Mouse (Mus musculus): ENCODE results near the gene Gm20696. TPM values are rescaled to one million over a fixed set of nuclear protein-coding genes. Genes with fewer than 3 reads are reported as not detected.

Gm20696 gene
- polyA plus RNA-seq, 1 experiment: not detected

GRCm38 (mm10) chr6:99302662-99303435 is 363.7 kb downstream of the Gm20696 start:
- Histone ChIP-seq H3K27ac (replicated peaks; ENCODE audit: low read depth, low read length) (no peak overlapping the region), H3K4me3 (ENCODE audit: insufficient read depth, low read depth, low read length) (no peak overlapping the region), H3K4me1 (ENCODE audit: control insufficient read depth, insufficient read depth, insufficient read length, low read length) (peaks cover 8% of the 10 kb centered on the region; the same call in 1 of the 2 replicates)

- H3K27ac ChIP-seq (replicated peaks; ENCODE audit: low read depth, low read length): no peak overlapping the region
- no peak overlapping the region for H3K4me3 ChIP-seq (ENCODE audit: insufficient read depth, low read depth, low read length)
- peaks cover 8% of the 10 kb centered on the region; the same call in 1 of the 2 replicates for H3K4me1 ChIP-seq (ENCODE audit: control insufficient read depth, insufficient read depth, insufficient read length, low read length)
These were observed 364.7 kb downstream of the Gm20696 start for GRCm38 (mm10) chr6:99301923-99302322.

GRCm38 (mm10) chr6:99300235-99300634 is 366.4 kb downstream of the Gm20696 start:
- Histone ChIP-seq H3K27ac (replicated peaks; ENCODE audit: low read depth, low read length) (no peak overlapping the region), H3K4me3 (ENCODE audit: insufficient read depth, low read depth, low read length) (no peak overlapping the region), H3K4me1 (ENCODE audit: control insufficient read depth, insufficient read depth, insufficient read length, low read length) (peaks cover 8% of the 10 kb centered on the region)

- Histone ChIP-seq H3K4me3 (ENCODE audit: insufficient read depth, low read depth, low read length) (no peak overlapping the region), H3K4me1 (ENCODE audit: control insufficient read depth, insufficient read depth, insufficient read length, low read length) (peaks cover 8% of the 10 kb centered on the region), H3K27ac (replicated peaks; ENCODE audit: low read depth, low read length) (no peak overlapping the region)
These were observed 367.4 kb downstream of the Gm20696 start for GRCm38 (mm10) chr6:99299196-99299595.

- Histone ChIP-seq H3K4me1 (ENCODE audit: control insufficient read depth, insufficient read depth, insufficient read length, low read length) (peaks cover 4% of the 10 kb centered on the region), H3K27ac (replicated peaks; ENCODE audit: low read depth, low read length) (no peak overlapping the region), H3K4me3 (ENCODE audit: insufficient read depth, low read depth, low read length) (no peak overlapping the region)
These were observed 369.1 kb downstream of the Gm20696 start for GRCm38 (mm10) chr6:99297535-99297934.

- H3K27ac ChIP-seq (replicated peaks; ENCODE audit: low read depth, low read length): no peak overlapping the region
- no peak overlapping the region for H3K4me3 ChIP-seq (ENCODE audit: insufficient read depth, low read depth, low read length)
- H3K4me1 ChIP-seq (ENCODE audit: control insufficient read depth, insufficient read depth, insufficient read length, low read length): no peaks in the 10 kb centered on the region; the same call in none of the 2 replicates
These were observed 371.1 kb downstream of the Gm20696 start for GRCm38 (mm10) chr6:99295495-99295894.

- Histone ChIP-seq H3K4me1 (ENCODE audit: control insufficient read depth, insufficient read depth, insufficient read length, low read length) (no peaks in the 10 kb centered on the region), H3K27ac (replicated peaks; ENCODE audit: low read depth, low read length) (no peak overlapping the region), H3K4me3 (ENCODE audit: insufficient read depth, low read depth, low read length) (no peak overlapping the region)
These were observed 377.4 kb downstream of the Gm20696 start for GRCm38 (mm10) chr6:99289220-99289619.

- Histone ChIP-seq H3K27ac (replicated peaks; ENCODE audit: low read depth, low read length) (no peak overlapping the region), H3K4me3 (ENCODE audit: insufficient read depth, low read depth, low read length) (no peak overlapping the region), H3K4me1 (ENCODE audit: control insufficient read depth, insufficient read depth, insufficient read length, low read length) (no peaks in the 10 kb centered on the region)
These were observed 381.6 kb downstream of the Gm20696 start for GRCm38 (mm10) chr6:99285026-99285425.

GRCm38 (mm10) chr6:99284019-99284418 is 382.6 kb downstream of the Gm20696 start:
- H3K4me3 ChIP-seq (ENCODE audit: insufficient read depth, low read depth, low read length): no peak overlapping the region
- no peaks in the 10 kb centered on the region for H3K4me1 ChIP-seq (ENCODE audit: control insufficient read depth, insufficient read depth, insufficient read length, low read length)
- H3K27ac ChIP-seq (replicated peaks; ENCODE audit: low read depth, low read length): no peak overlapping the region

- Histone ChIP-seq H3K4me3 (ENCODE audit: insufficient read depth, low read depth, low read length) (no peak overlapping the region), H3K27ac (replicated peaks; ENCODE audit: low read depth, low read length) (no peak overlapping the region), H3K4me1 (ENCODE audit: control insufficient read depth, insufficient read depth, insufficient read length, low read length) (no peaks in the 10 kb centered on the region)
These were observed 383.5 kb downstream of the Gm20696 start for GRCm38 (mm10) chr6:99282866-99283657.

- Histone ChIP-seq H3K4me3 (ENCODE audit: insufficient read depth, low read depth, low read length) (no peak overlapping the region), H3K4me1 (ENCODE audit: control insufficient read depth, insufficient read depth, insufficient read length, low read length) (no peaks in the 10 kb centered on the region), H3K27ac (replicated peaks; ENCODE audit: low read depth, low read length) (no peak overlapping the region)
These were observed 385.2 kb downstream of the Gm20696 start for GRCm38 (mm10) chr6:99281433-99281832.

- no peaks in the 10 kb centered on the region for H3K4me1 ChIP-seq (ENCODE audit: control insufficient read depth, insufficient read depth, insufficient read length, low read length)
- no peak overlapping the region for H3K27ac ChIP-seq (replicated peaks; ENCODE audit: low read depth, low read length)
- no peak overlapping the region for H3K4me3 ChIP-seq (ENCODE audit: insufficient read depth, low read depth, low read length)
These were observed 386.0 kb downstream of the Gm20696 start for GRCm38 (mm10) chr6:99280619-99281018.

GRCm38 (mm10) chr6:99277251-99277650 is 389.3 kb downstream of the Gm20696 start:
- H3K27ac ChIP-seq (replicated peaks; ENCODE audit: low read depth, low read length): no peak overlapping the region
- no peak overlapping the region for H3K4me3 ChIP-seq (ENCODE audit: insufficient read depth, low read depth, low read length)
- peaks cover 2% of the 10 kb centered on the region; the same call in 1 of the 2 replicates for H3K4me1 ChIP-seq (ENCODE audit: control insufficient read depth, insufficient read depth, insufficient read length, low read length)

- H3K27ac ChIP-seq (replicated peaks; ENCODE audit: low read depth, low read length): no peak overlapping the region
- peaks cover 6% of the 10 kb centered on the region; the same call in 1 of the 2 replicates for H3K4me1 ChIP-seq (ENCODE audit: control insufficient read depth, insufficient read depth, insufficient read length, low read length)
These were observed 390.3 kb downstream of the Gm20696 start for GRCm38 (mm10) chr6:99276297-99276653.

GRCm38 (mm10) chr6:99275381-99276296 is 391.0 kb downstream of the Gm20696 start:
- H3K27ac ChIP-seq (replicated peaks; ENCODE audit: low read depth, low read length): no peak overlapping the region
- H3K4me3 ChIP-seq (ENCODE audit: insufficient read depth, low read depth, low read length): no peak overlapping the region
- H3K4me1 ChIP-seq (ENCODE audit: control insufficient read depth, insufficient read depth, insufficient read length, low read length): peaks cover 6% of the 10 kb centered on the region; the same call in 1 of the 2 replicates

More at GRCm38 (mm10) chr6:99276297-99276653, 390.3 kb downstream of the Gm20696 start:
- no peak overlapping the region for H3K4me3 ChIP-seq (ENCODE audit: insufficient read depth, low read depth, low read length)

All from brown adipose tissue, adult 24 weeks (tissue).